Mouse (Mus musculus) hindbrain, embryonic 16.5 days (tissue): ENCODE data around the gene Clptm1. TPM values are rescaled to one million over a fixed set of nuclear protein-coding genes. Genes with fewer than 3 reads are reported as not detected.

Experiments used
- polyA plus RNA-seq: library from polyadenylated mRNA; unstranded; fragments of >200 nt; fragmentation: Nextera tagmentation; extraction: Ambion mirVana; gene quantifications from 2 replicates; pipeline ENCODE4 v1.2.1, GENCODE M21; 2015

Clptm1 gene
- polyA plus RNA-seq, 1 experiment from 2014 or later, result 138 TPM

Other genes with a start within 250 kb of the Clptm1 start
- gene Mark4, start 206.2 kb downstream of the Clptm1 start, polyA plus RNA-seq, result 13.5 and 15.9 TPM in 2 replicates
- gene Exoc3l2, start 201.7 kb downstream of the Clptm1 start, polyA plus RNA-seq, result 0.97 and 1.5 TPM in 2 replicates
- 3.5 and 4.2 TPM in 2 replicates for gene Bloc1s3, start 156.7 kb downstream of the Clptm1 start, polyA plus RNA-seq
- 36.3 and 37.1 TPM in 2 replicates for gene Trappc6a, start 156.6 kb downstream of the Clptm1 start, polyA plus RNA-seq
- gene Nkpd1, start 147.2 kb downstream of the Clptm1 start, polyA plus RNA-seq, result 0.99 and 2.3 TPM in 2 replicates
- gene Ppp1r37, start 102.0 kb downstream of the Clptm1 start, polyA plus RNA-seq, result 37.7 and 38.3 TPM in 2 replicates
- 0.20 and 0.46 TPM in 2 replicates for gene Zfp296, start 87.7 kb downstream of the Clptm1 start, polyA plus RNA-seq
- gene Gemin7, start 87.4 kb downstream of the Clptm1 start, polyA plus RNA-seq, result 147 and 162 TPM in 2 replicates
- gene Clasrp, start 60.5 kb downstream of the Clptm1 start, polyA plus RNA-seq, result 54.1 and 54.4 TPM in 2 replicates
- 6.7 and 6.9 TPM in 2 replicates for gene Relb, start 35.6 kb downstream of the Clptm1 start, polyA plus RNA-seq
- not detected in 2 replicates for gene Apoc2, start 12.9 kb upstream of the Clptm1 start, polyA plus RNA-seq
- not detected in 2 replicates for gene Gm44805, start 16.4 kb upstream of the Clptm1 start, polyA plus RNA-seq
- gene Apoc4, start 16.4 kb upstream of the Clptm1 start, polyA plus RNA-seq, result not detected in 2 replicates
- gene Apoc1, start 27.6 kb upstream of the Clptm1 start, polyA plus RNA-seq, result 1.4 and 3.1 TPM in 2 replicates
- gene Apoe, start 34.2 kb upstream of the Clptm1 start, polyA plus RNA-seq, result 849 and 1,414 TPM in 2 replicates
- gene Tomm40, start 50.4 kb upstream of the Clptm1 start, polyA plus RNA-seq, result 134 and 135 TPM in 2 replicates
- gene Nectin2, start 85.5 kb upstream of the Clptm1 start, polyA plus RNA-seq, result 57.7 and 59.7 TPM in 2 replicates
- 24.4 and 24.6 TPM in 2 replicates for gene Bcam, start 106.0 kb upstream of the Clptm1 start, polyA plus RNA-seq
- gene Cblc, start 131.8 kb upstream of the Clptm1 start, polyA plus RNA-seq, result 0.34 and 0.41 TPM in 2 replicates
- 0.70 and 1.2 TPM in 2 replicates for gene Bcl3, start 157.7 kb upstream of the Clptm1 start, polyA plus RNA-seq
- 19.3 and 22.9 TPM in 2 replicates for gene Gm19345, start 187.0 kb upstream of the Clptm1 start, polyA plus RNA-seq
- 1.4 and 2.0 TPM in 2 replicates for gene Ceacam16, start 196.3 kb upstream of the Clptm1 start, polyA plus RNA-seq
- gene Ceacam19, start 222.9 kb upstream of the Clptm1 start, polyA plus RNA-seq, result not detected in 2 replicates